Mouse (Mus musculus) layer of hippocampus, postnatal 25 days (tissue): ENCODE measurements at regions not wholly inside any gene's neighbourhood (a gene's known extent, or its start where the extent isn't known, plus 50 kb on each side); places are given as distances from the start of the nearest gene placed in this dataset.
"Not testable (repeated sequence)": the region's sequence is repeated elsewhere in the genome, so short reads cannot be mapped to it uniquely, and the experiment has no call there.

Experiments used
- DNase-seq, 2 experiments: peaks; one replicate each; pipeline ENCODE4 v3.0.0; 2022; ENCODE audit warnings: mixed read lengths in 2 of 2, low spot score in 1 of 2; ENCODE audit errors: extremely low spot score in 1 of 2

DNA sequence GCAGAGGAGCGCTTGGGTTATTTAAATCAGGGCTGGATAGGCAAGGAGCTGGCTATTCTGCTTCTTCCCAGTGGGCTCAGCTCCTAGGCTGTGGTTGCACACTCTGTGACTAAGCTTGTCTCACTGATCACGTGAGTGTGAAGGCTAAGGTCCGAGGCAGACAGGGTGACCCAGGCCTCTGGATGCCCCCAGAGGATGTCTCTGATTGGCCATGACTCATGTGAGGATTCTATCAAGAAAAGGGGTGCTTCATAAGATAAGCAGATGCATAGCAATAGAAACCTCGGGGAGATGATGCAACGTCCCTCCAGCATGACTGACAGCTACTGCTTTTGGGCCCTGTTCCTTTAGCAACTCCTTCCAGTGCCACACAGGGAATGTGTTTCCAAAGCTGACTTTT lies 440.2 kb downstream of the Tcerg1l start:
- DNase-seq = no peak

- no peak for DNase-seq
Measured at GRCm38 (mm10) chr7:137957848-137958247, 439.7 kb downstream of the Tcerg1l start.

DNA sequence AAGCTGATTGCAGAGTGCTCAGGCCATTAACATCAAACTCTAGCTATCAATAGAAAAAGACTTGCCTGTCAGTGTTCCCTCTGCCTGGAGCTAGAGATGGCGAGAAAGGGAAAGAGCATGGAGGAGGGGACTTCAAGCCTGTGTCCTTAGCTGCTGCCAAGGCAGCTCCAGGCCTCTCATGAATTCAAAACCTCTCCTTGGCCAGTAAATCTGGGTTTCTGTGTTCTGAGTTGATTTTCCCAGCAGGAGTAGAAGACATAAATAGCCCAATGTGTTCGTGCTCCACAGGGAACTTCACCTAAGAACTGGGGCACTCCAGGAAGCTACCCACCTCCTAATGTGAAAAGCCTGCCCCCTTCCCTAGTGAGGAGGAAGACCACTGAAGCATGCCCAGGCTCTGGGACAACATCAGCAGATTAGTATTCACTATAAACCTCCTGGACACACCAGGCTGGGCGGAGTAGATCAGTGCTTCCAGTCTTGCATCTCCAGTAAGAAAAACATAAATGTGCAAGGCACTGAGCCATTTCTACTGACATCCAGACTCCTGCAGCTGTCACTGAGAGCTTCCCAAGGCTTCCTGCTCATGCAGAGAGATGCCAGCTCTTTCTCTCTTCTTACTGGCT lies 433.9 kb downstream of the Tcerg1l start:
- DNase-seq = no peak

GRCm38 (mm10) chr7:137974705-137975104 lies 422.8 kb downstream of the Tcerg1l start:
- DNase-seq = no peak

DNA sequence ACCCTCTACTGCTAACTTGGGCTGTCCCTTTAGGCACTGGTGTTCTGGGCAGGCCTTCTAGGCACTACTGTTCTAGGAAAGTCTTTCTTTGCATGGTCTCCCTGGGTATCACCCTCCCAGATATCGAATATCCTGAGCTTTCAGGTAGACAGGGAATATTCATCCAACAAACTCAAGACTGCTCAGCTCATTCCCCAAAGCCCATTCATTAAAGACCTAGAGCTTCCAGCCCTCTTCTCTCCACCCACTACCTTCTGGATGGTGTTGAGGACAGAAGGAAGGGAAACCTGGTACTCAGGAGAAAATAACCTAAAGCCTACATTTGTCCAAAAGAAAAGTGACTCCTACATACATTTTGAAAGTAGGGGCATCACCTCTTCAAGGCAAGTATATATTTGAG lies 420.0 kb downstream of the Tcerg1l start:
- DNase-seq = no peak

DNA sequence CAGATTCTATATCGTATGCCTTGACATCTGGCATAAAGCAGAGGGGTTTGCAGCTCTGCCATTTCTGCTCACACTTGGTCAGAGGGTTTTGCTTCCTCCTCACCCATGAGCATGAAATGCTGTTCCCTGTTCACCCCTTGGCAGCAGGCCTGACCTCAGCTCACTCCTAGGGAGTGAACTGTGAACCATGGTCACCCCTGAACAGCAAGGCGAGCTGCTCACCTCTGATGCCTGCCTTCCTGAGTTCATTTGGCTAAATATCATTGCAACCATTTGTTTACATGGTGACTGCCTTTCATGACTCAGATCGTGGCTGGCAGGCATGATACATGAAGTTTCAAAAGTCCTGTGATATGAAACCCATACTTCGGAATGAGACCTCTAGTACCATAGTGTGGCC lies 418.2 kb downstream of the Tcerg1l start:
- DNase-seq = no peak

DNA sequence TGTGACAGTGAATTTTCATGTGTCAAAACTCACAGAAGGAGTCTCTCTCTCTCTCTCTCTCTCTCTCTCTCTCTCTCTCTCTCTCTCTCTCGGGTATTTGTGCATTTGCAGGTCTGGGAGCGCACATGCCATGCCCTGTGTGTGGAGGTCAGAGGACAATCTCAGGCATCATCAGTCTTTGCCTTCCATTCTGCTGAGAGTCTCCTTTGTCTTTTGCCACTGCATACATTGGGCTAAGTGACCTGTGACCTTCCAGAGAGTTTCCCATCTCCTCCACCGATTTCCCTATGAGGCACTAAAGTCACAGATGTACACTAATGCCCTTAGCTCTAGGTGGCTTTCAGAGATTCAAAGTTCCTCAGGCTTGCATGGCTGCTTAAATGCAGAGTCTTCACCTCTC lies 391.7 kb downstream of the Tcerg1l start:
- DNase-seq = no peak

- DNase-seq = peak in 1 of 2 experiments; percentile 7
Measured at GRCm38 (mm10) chr7:138006971-138007370, 390.6 kb downstream of the Tcerg1l start.

DNA sequence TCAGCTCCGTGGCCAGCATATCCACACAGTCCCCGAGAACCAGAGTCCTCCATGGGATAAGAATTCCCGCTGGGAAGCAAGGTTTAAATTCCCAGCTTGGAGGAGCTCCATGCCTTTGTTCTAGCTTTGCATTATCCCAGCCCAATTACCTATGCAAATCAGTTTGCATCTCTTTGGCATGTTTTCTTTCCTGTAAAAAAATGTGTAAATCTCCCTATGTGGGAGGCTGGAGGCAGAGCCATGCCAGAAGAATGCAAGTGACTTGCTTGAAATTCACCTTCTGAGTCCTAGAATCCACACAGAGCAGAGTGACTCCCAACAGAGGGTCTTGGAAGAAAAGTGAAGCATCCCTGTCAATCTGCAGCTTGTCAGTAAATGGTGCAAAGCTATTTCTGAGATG lies 388.9 kb downstream of the Tcerg1l start:
- no peak for DNase-seq

GRCm38 (mm10) chr7:138024021-138024420 lies 373.5 kb downstream of the Tcerg1l start:
- not testable (repeated sequence) for DNase-seq

DNA sequence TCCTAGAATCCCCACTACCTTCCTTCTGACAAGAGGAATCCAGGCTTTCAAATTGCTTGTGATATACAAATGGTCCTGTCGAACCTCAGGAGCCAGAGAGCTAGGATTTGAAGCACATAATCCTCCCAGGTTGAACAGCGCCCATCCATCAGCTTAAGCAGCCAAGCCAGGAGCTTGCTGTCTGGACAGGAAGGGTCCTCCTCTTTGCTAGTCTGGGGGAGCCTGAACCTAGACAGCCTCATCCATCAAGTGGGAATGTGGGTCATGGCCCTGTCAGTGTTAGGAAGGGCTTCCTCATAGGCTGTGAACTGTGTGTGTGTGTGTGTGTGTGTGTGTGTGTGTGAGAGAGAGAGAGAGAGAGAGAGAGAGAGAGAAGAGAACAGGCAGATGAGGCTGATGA lies 345.8 kb downstream of the Tcerg1l start:
- DNase-seq = no peak

DNA sequence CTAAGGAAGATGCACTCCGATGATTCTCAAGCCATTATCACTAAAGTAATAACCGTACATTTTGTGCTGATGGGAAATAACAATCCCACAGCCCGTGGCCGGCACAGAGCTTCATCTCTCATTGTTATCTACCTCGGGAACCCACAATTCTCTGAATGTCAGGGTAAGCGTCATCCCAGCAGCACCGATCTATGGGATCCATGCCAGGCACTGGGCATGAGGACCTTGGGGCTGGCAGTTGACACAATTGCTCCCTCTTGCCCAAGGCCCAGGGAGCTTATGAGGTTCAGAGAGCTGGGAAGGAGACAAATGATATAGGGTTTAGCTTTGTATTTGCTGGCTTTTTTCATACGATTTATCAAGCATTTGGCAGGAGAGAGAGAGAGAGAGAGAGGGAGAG lies 342.8 kb downstream of the Tcerg1l start:
- no peak for DNase-seq

DNA sequence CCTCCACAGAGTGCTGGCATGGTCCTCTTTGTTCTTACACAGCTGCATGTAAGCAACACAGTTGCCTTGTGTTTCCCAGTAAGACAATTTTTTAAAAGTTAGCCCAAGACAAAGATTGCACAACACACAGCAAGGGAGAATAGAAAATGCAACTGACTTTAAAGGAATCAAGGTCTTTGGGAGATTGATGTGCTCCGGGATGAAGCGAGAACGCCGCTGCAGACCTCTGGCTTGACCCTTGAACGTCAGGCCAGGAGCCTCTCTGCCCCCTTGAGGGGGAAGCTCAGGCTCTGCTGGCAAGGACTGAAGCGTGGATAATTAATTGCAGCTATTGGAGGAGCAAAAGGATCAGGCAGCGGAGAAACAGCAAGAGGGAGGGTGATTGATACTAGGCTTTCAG lies 336.4 kb downstream of the Tcerg1l start:
- no peak for DNase-seq

DNA sequence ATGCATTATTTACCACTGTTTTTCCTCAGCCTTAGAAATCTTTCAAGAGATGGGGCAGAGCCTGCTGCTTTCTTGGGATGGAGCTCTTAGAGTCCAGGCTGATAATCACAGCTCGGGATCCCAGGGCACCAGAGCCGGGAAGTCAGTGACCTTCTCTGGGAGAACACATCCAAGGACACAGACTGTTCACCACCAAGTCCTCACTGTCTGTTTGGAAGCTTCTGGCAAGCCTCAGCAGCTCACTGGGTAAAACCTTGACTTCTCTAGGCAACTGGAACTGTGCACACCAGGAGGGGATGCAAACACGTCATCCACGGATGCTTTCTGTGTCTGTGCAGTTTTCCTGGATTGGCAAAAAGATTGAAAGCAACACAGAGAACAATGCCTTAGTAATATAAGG lies 330.6 kb downstream of the Tcerg1l start:
- no peak for DNase-seq

- no peak for DNase-seq
Measured at GRCm38 (mm10) chr7:138075231-138075630, 322.3 kb downstream of the Tcerg1l start.

- DNase-seq = peak; percentile 27 to 78
Measured at GRCm38 (mm10) chr7:138083980-138084379, 313.6 kb downstream of the Tcerg1l start.

DNA sequence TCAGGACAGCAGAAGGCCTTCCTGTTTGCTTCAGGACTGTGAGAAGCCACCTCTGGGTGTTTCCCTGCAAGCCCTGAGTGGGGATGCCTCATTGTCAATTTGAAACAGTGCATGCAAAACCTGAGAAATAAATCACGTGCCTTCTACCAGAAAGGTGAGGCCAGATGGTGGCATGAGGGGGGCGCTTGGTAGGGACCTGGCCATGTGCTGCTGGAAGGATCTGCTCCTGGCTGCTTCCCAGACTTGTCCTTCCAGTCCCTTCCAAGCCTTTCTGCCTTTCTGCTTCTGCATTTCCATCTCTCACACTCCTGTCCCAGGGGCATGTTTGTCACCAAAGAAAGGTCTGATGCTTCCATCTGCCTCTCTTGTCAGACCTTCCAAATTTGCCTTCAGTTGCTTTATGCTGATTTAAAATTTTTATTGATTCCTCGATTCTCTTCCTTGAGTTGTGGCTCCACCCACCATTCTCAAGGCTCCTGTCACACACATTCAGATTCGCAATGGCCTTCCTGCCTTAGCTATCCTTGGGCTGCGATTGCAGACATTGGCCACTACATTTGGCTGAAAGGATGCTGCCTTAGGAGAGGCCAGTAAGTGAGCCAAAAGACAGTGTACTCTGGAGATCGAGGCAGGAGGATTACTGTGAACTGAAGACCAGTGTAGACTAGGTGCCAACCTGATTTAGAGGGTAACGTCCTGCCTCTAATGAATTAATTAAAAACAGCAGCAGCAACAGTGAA lies 289.9 kb downstream of the Tcerg1l start:
- no peak for DNase-seq

DNA sequence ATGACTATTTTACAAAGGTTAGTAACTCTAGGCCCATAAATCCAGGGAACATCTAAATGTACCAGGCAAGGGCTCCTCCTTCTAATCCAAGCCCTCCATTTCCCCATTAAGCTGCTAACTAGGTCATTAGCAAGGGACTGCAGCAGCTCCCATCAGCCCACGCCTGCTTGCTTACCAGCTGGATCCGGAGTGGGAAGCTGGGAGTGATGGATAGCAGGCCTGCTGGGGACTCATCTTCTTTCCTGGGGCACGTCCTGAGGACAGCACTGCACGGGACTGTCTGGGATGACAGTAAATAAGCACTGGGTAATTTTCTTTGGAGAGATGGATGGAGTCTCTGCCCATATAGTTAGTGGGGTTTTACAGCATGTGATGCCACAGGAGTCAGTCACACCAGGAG lies 276.0 kb downstream of the Tcerg1l start:
- peak in 1 of 2 experiments; percentile 8 for DNase-seq

DNA sequence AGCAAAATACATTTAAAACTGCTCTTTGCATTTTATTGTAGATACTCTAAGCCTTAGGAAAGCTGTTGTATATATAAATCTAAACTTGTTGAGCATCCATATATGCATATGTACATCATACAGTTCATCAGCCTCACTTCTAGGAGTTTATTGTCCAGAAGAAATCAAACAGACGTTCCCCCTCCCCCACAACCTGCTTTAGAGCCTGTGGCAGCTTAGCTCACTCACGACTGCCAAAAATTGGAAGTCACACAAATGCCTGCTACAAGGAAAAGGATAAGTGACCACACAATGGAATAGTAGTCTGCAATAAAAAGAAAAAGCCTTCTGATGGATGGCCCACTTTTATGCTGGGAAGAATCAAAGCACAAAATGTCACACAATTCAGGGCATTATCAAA lies 267.8 kb downstream of the Tcerg1l start:
- DNase-seq = no peak

DNA sequence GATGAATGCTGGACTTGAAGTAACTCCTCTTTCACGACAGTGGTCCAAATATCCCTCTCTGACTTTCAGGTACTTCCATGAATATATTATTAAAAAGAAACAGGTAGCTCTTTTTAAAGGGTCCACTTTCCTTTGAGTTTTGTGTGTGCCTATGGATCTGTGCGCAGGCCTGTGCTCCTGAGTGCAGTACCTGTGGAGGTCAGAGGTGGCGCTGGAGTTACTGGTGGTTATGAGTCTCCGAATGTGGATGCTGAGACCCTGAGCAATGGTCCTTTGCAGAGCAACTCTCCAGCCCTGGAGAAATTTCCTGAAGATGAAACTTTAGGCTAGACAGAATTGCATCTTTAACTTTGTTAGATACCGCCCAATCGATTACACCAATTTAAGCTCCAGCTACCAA lies 264.1 kb downstream of the Tcerg1l start:
- DNase-seq = no peak

- DNase-seq = no peak
Measured at GRCm38 (mm10) chr7:138137934-138138333, 259.6 kb downstream of the Tcerg1l start.

DNA sequence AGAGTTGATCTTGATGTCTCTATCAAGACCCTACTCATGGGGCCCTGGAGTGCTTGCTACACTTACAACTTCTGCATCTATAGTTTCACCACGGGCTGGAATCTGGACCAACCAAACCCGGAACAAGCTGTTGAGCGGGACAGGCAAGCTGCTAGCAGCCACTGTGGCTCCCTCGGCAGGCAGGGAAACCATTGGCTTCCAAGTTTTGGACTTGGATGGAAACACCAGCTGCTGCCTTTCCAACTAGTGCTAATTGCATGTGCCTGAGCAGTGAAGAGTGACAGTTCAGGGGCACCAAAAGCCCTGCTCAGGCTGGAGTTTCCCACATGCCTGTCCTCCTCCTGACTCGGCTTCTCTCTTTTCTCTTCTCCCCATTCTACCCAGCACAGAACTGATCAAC lies 257.8 kb downstream of the Tcerg1l start:
- DNase-seq = peak in 1 of 2 experiments; percentile 8
